In genomic region chr5:66061667-66062045, GRCm38 (mm10) we compare ENCODE assay signal across 32 mouse cellular contexts. TPM values are rescaled to one million over a fixed set of nuclear protein-coding genes. Genes with fewer than 3 reads are reported as not detected.
DNase-seq lines count a peak whose midpoint lies in the region; ATAC-seq and TF ChIP-seq lines count a peak whose summit lies in the region.
"Had no signal": no experiment of that assay in that cellular context is flagged by ENCODE, and none has a peak within 500 bp of the region (broad histone marks: within the 10 kb centered on the region; RNA-seq: fewer than 3 reads in every experiment).

No protein-coding gene starts in this region.

- ATAC-seq in hindbrain, embryonic 14.5 days (ENCODE audit: low FRiP score), result no peak
- no peak for ATAC-seq in hindbrain, postnatal 0 days
- no peak for ATAC-seq in kidney, embryonic 16.5 days (ENCODE audit: low FRiP score, low TSS enrichment)
- peak; percentile 56; the same call in 1 of the 2 replicates for ATAC-seq in midbrain, embryonic 15.5 days (replicated peaks)
- ATAC-seq in midbrain, embryonic 14.5 days (ENCODE audit: low FRiP score, low TSS enrichment), result no peak
- no peak for ATAC-seq in neural tube, embryonic 14.5 days (ENCODE audit: low read depth)
- ATAC-seq: CD4-positive, CD25-positive, alpha-beta regulatory T cell, adult 4 months had no signal

- peak overlapping the region; percentile 53 for H3K27ac ChIP-seq in hindbrain, embryonic 14.5 days
- H3K27ac ChIP-seq in hindbrain, postnatal 0 days, result no peak overlapping the region
- peak overlapping the region; percentile 7 for H3K27ac ChIP-seq in kidney, embryonic 16.5 days (ENCODE audit: low read length)
- H3K27ac ChIP-seq in midbrain, embryonic 15.5 days, result 0 out of 2 replicates have a peak overlapping the region, but pooled peaks have one; percentile 23
- H3K27ac ChIP-seq in midbrain, embryonic 14.5 days (replicated peaks; ENCODE audit: low read depth, low read length), result no peak overlapping the region
- H3K27ac ChIP-seq in neural tube, embryonic 14.5 days (ENCODE audit: low read depth, low read length), result peak overlapping the region; percentile 52; the same call in 1 of the 2 replicates
- H3K27ac ChIP-seq: embryonic facial prominence, embryonic 12.5 days; heart, embryonic 13.5 days; hindbrain, embryonic 10.5 days; layer of hippocampus, adult 2 months; left cerebral cortex, adult 2 months; limb, embryonic 12.5 days; liver, embryonic 13.5 days; macrophage; stomach, embryonic 15.5 days had no signal

- WGBS in hindbrain, embryonic 14.5 days, result 78% methylated on average over 4 of the region's 4 CpGs
- 65% methylated on average over 4 of the region's 4 CpGs for WGBS in hindbrain, postnatal 0 days
- WGBS in kidney, embryonic 16.5 days, result 75% methylated on average over 4 of the region's 4 CpGs
- 51% methylated on average over 4 of the region's 4 CpGs for WGBS in midbrain, embryonic 15.5 days
- 61% methylated on average over 4 of the region's 4 CpGs for WGBS in midbrain, embryonic 14.5 days
- WGBS in neural tube, embryonic 14.5 days, result 75% methylated on average over 4 of the region's 4 CpGs

- no peak overlapping the region for H3K4me2 ChIP-seq in hindbrain, embryonic 14.5 days (replicated peaks)
- H3K4me2 ChIP-seq in hindbrain, postnatal 0 days (ENCODE audit: low read depth, low read length), result no peak overlapping the region
- no peak overlapping the region for H3K4me2 ChIP-seq in kidney, embryonic 16.5 days (replicated peaks; ENCODE audit: low read depth, low read length)
- H3K4me2 ChIP-seq in midbrain, embryonic 15.5 days, result no peak overlapping the region
- no peak overlapping the region for H3K4me2 ChIP-seq in midbrain, embryonic 14.5 days (ENCODE audit: low read length)
- H3K4me2 ChIP-seq in neural tube, embryonic 14.5 days (ENCODE audit: low read depth, low read length), result no peak overlapping the region
- H3K4me2 ChIP-seq: embryonic facial prominence, embryonic 12.5 days; heart, embryonic 13.5 days; limb, embryonic 12.5 days; liver, embryonic 13.5 days; stomach, embryonic 15.5 days had no signal

- TF ChIP-seq CTCF in hindbrain, postnatal 0 days (IDR thresholded peaks at IDR 0.05; ENCODE audit: low read depth), result no peak

- DNase-seq in hindbrain, embryonic 14.5 days (ENCODE audit: low spot score), result no peak
- no peak for DNase-seq in hindbrain, postnatal 0 days (ENCODE audit: low spot score)
- DNase-seq in kidney, adult 9 months, result no peak
- no peak for DNase-seq in midbrain, embryonic 14.5 days
- no peak for DNase-seq in right cerebral cortex, postnatal 4 days
- DNase-seq: adrenal gland, postnatal 14 days; cerebellum, adult 11-12 months; cerebellum, adult 9-11 months; embryo, embryonic 11 days; gastrocnemius, postnatal 10 days; heart, postnatal 14 days; liver, embryonic 13.5 days; lung, adult 2 months; lung, postnatal 10 days; retina, postnatal 1 day; right cerebral cortex, postnatal 14 days had no signal

- H3K9me3 ChIP-seq in hindbrain, embryonic 14.5 days (ENCODE audit: control insufficient read depth, low read length), result no peaks in the 10 kb centered on the region
- H3K9me3 ChIP-seq in hindbrain, postnatal 0 days (ENCODE audit: low read length), result no peaks in the 10 kb centered on the region
- H3K9me3 ChIP-seq in kidney, embryonic 16.5 days (ENCODE audit: low read length), result no peaks in the 10 kb centered on the region
- no peaks in the 10 kb centered on the region for H3K9me3 ChIP-seq in midbrain, embryonic 15.5 days
- H3K9me3 ChIP-seq in midbrain, embryonic 14.5 days (ENCODE audit: control insufficient read depth, low read length), result no peaks in the 10 kb centered on the region
- no peaks in the 10 kb centered on the region for H3K9me3 ChIP-seq in neural tube, embryonic 14.5 days (ENCODE audit: control insufficient read depth, low read length)
- H3K9me3 ChIP-seq: embryonic facial prominence, embryonic 12.5 days; heart, embryonic 13.5 days; hindbrain, embryonic 10.5 days; limb, embryonic 12.5 days; liver, embryonic 13.5 days; stomach, embryonic 15.5 days had no signal

- 0 out of 2 replicates have a peak, but pooled peaks cover 8% of the 10 kb centered on the region for H3K4me1 ChIP-seq in hindbrain, embryonic 14.5 days (replicated peaks; ENCODE audit: control insufficient read depth, insufficient read depth, low read length)
- H3K4me1 ChIP-seq in hindbrain, postnatal 0 days (ENCODE audit: insufficient read depth, low read length), result no peaks in the 10 kb centered on the region
- peaks cover 20% of the 10 kb centered on the region for H3K4me1 ChIP-seq in kidney, embryonic 16.5 days (ENCODE audit: insufficient read depth, low read length)
- peaks cover 3% of the 10 kb centered on the region for H3K4me1 ChIP-seq in midbrain, embryonic 15.5 days
- H3K4me1 ChIP-seq in midbrain, embryonic 14.5 days (ENCODE audit: control insufficient read depth, insufficient read depth, low read length), result peaks cover 4% of the 10 kb centered on the region; the same call in 1 of the 2 replicates
- H3K4me1 ChIP-seq in neural tube, embryonic 14.5 days (ENCODE audit: control insufficient read depth, insufficient read depth, low read length), result peaks cover 4% of the 10 kb centered on the region; the same call in 1 of the 2 replicates
- H3K4me1 ChIP-seq: embryonic facial prominence, embryonic 12.5 days; limb, embryonic 12.5 days; stomach, embryonic 15.5 days had no signal

- H3K27me3 ChIP-seq in hindbrain, embryonic 14.5 days (ENCODE audit: control insufficient read depth, insufficient read depth, low read length), result no peaks in the 10 kb centered on the region
- no peaks in the 10 kb centered on the region for H3K27me3 ChIP-seq in hindbrain, postnatal 0 days (ENCODE audit: insufficient read depth, low read length)
- H3K27me3 ChIP-seq in kidney, embryonic 16.5 days (ENCODE audit: insufficient read depth, low read length), result no peaks in the 10 kb centered on the region
- H3K27me3 ChIP-seq in midbrain, embryonic 15.5 days (replicated peaks), result no peaks in the 10 kb centered on the region
- no peaks in the 10 kb centered on the region for H3K27me3 ChIP-seq in midbrain, embryonic 14.5 days (ENCODE audit: control insufficient read depth, insufficient read depth, low read length)
- no peaks in the 10 kb centered on the region for H3K27me3 ChIP-seq in neural tube, embryonic 14.5 days (ENCODE audit: control insufficient read depth, insufficient read depth, low read length)
- H3K27me3 ChIP-seq: embryonic facial prominence, embryonic 12.5 days; heart, embryonic 13.5 days; limb, embryonic 12.5 days; liver, embryonic 13.5 days; stomach, embryonic 15.5 days had no signal

- H3K4me3 ChIP-seq in hindbrain, embryonic 14.5 days (replicated peaks; ENCODE audit: low read length), result no peak overlapping the region
- no peak overlapping the region for H3K4me3 ChIP-seq in hindbrain, postnatal 0 days (ENCODE audit: low read length)
- H3K4me3 ChIP-seq in kidney, embryonic 16.5 days (ENCODE audit: low read length), result no peak overlapping the region
- H3K4me3 ChIP-seq in midbrain, embryonic 15.5 days, result no peak overlapping the region
- H3K4me3 ChIP-seq in midbrain, embryonic 14.5 days (replicated peaks; ENCODE audit: low read depth, low read length), result no peak overlapping the region
- H3K4me3 ChIP-seq in neural tube, embryonic 14.5 days (ENCODE audit: low read depth, low read length), result no peak overlapping the region
- H3K4me3 ChIP-seq: embryonic facial prominence, embryonic 12.5 days; heart, embryonic 13.5 days; hindbrain, embryonic 10.5 days; layer of hippocampus, adult 2 months; left cerebral cortex, adult 2 months; limb, embryonic 12.5 days; liver, embryonic 13.5 days; stomach, embryonic 15.5 days had no signal

- no peak overlapping the region for H3K9ac ChIP-seq in hindbrain, embryonic 14.5 days
- H3K9ac ChIP-seq in hindbrain, postnatal 0 days (replicated peaks; ENCODE audit: low read length), result no peak overlapping the region
- H3K9ac ChIP-seq in kidney, embryonic 16.5 days (replicated peaks; ENCODE audit: low read length), result no peak overlapping the region
- H3K9ac ChIP-seq in midbrain, embryonic 15.5 days, result no peak overlapping the region
- H3K9ac ChIP-seq in midbrain, embryonic 14.5 days (replicated peaks; ENCODE audit: low read length), result no peak overlapping the region
- H3K9ac ChIP-seq in neural tube, embryonic 14.5 days (replicated peaks; ENCODE audit: low read depth, low read length), result no peak overlapping the region
- H3K9ac ChIP-seq: embryonic facial prominence, embryonic 12.5 days; heart, embryonic 13.5 days; limb, embryonic 12.5 days; liver, embryonic 13.5 days; stomach, embryonic 15.5 days had no signal

- H3K36me3 ChIP-seq in hindbrain, embryonic 14.5 days (replicated peaks; ENCODE audit: control insufficient read depth, insufficient read depth), result no peaks in the 10 kb centered on the region
- no peaks in the 10 kb centered on the region for H3K36me3 ChIP-seq in hindbrain, postnatal 0 days (ENCODE audit: insufficient read depth, low read length)
- H3K36me3 ChIP-seq in kidney, embryonic 16.5 days (ENCODE audit: insufficient read depth, low read length), result no peaks in the 10 kb centered on the region
- no peaks in the 10 kb centered on the region for H3K36me3 ChIP-seq in midbrain, embryonic 15.5 days (replicated peaks)
- no peaks in the 10 kb centered on the region for H3K36me3 ChIP-seq in midbrain, embryonic 14.5 days (ENCODE audit: control insufficient read depth, insufficient read depth, low read length)
- H3K36me3 ChIP-seq in neural tube, embryonic 14.5 days (ENCODE audit: control insufficient read depth, insufficient read depth, low read length), result no peaks in the 10 kb centered on the region
- H3K36me3 ChIP-seq: embryonic facial prominence, embryonic 12.5 days; heart, embryonic 13.5 days; hindbrain, embryonic 10.5 days; limb, embryonic 12.5 days; liver, embryonic 13.5 days; stomach, embryonic 15.5 days had no signal

RNA-seq across cellular contexts. Expression of gene 9130230L23Rik, which starts 57.6 kb away (rescaled TPM):
- polyA plus RNA-seq in hindbrain, embryonic 14.5 days (2014; fragmentation: Nextera tagmentation; extraction: Ambion mirVana), result 0.26 TPM in 1 of 2 replicates, not detected in the other
- 0.18 TPM in 1 of 2 replicates, not detected in the other for total RNA-seq in hindbrain, postnatal 0 days (2014; rRNA removed)
- 0.37 TPM in 1 of 2 replicates, not detected in the other for polyA plus RNA-seq in hindbrain, postnatal 0 days (2015; fragmentation: Nextera tagmentation; extraction: Ambion mirVana)
- 0.56 and 1.2 TPM in 2 replicates for polyA plus RNA-seq in kidney, embryonic 16.5 days (2015; fragmentation: Nextera tagmentation; extraction: Ambion mirVana)
- polyA plus RNA-seq in midbrain, embryonic 15.5 days (2015; fragmentation: Nextera tagmentation; extraction: Ambion mirVana), result 0.18 TPM in 1 of 2 replicates, not detected in the other
- polyA plus RNA-seq in midbrain, embryonic 14.5 days (2014; fragmentation: Nextera tagmentation; extraction: Ambion mirVana), result not detected in 2 replicates
- not detected in 2 replicates for polyA plus RNA-seq in neural tube, embryonic 14.5 days (2014; fragmentation: Nextera tagmentation; extraction: Ambion mirVana)
- total RNA-seq: heart, adult 8-10 months; heart, postnatal 14 days; layer of hippocampus, adult 2 months; left cerebral cortex, adult 2 months; left cerebral cortex, postnatal 25 days; megakaryocyte-erythroid progenitor cell, adult 5-6 weeks had no signal
- polyA plus RNA-seq: CD4-positive, CD25-positive, alpha-beta regulatory T cell, adult 4 months; embryonic facial prominence, embryonic 12.5 days; heart, embryonic 13.5 days; limb, embryonic 12.5 days; liver, embryonic 13.5 days; macrophage; neural tube, embryonic 11.5 days had no signal

Comparison
In these comparisons a context has a peak if more than half of its experiments do, and no peak if none do; other contexts are left out.
1. H3K27ac ChIP-seq: peak in hindbrain, embryonic 14.5 days (single experiment), kidney, embryonic 16.5 days (single experiment), midbrain, embryonic 15.5 days (single experiment) and neural tube, embryonic 14.5 days (single experiment); none in hindbrain, postnatal 0 days (single experiment) and midbrain, embryonic 14.5 days (single experiment).